Mouse (Mus musculus): Measurements from ENCODE around the gene Dbi. TPM values are rescaled to one million over a fixed set of nuclear protein-coding genes. Genes with fewer than 3 reads are reported as not detected.
A peak's percentile ranks its signal among the peaks of the same experiment; 100 is the strongest.

Dbi gene
- total RNA-seq (2021) = 100 to 1,000 TPM; 424 to 472 TPM

DNA sequence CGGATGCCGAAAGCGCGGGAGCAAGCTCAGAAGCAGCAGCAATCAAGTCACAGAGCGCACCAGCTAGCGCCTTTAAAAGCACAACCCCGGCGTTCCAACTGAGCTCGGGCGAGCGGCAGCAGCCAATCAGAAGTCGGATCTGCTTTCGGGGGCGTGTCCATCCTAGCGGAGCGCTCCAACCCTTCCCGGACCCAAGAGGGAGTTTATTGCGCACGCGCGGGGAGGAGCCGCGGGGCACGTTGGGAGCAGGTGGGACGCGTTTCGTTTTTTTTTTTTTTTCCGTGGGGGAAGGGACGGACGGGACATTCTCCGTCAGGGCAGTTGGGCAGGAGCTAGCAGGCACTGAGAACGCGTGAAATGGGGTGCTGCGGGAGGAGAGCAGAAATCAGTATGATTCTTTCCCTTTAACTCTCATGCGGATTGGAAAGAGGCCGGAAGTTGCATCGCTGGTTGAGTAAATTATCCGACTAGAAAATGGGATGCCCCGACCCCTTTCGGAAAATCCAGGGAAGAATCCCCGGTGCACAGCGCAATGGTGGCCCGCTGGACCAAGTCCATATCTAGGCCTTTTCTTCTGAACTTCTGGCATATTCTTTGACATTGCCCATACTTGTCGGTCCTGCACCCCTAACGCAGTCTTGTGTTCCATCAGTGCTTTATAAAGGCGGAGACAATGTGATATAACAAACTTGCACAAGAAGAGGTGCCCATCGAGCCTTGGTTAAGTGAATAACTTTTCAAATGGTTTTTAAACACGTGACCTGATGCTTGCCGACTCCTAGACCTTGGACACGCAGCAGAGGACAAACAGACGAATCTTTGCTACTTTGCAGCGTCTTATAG is at the start of gene Dbi, which contains the start of gene 3110009E18Rik:
TSS of gene Dbi (minus strand) at position 110 of the 843 bp plus-strand sequence.
TSS of gene 3110009E18Rik (plus strand) at position 219 of the 843 bp plus-strand sequence.
- intact Hi-C loops (cut with DNase I) = loop anchor here (5.0 kb wide), 1 partner anchor 976 kb away; no protein-coding TSS in a partner anchor
- peak; percentile 99 for DNase-seq

GRCm38 (mm10) chr1:120170307-120170706 is 49.4 kb upstream of the Dbi start:
- intact Hi-C loops (cut with DNase I) = loop anchor here (5.0 kb wide), 1 partner anchor 297 kb away; no protein-coding TSS in a partner anchor
- no peak for DNase-seq

- DNase-seq = no peak
- intact Hi-C loops (cut with DNase I) = no loop called here
These were observed 47.8 kb upstream of the Dbi start for GRCm38 (mm10) chr1:120168674-120169073.

- intact Hi-C loops (cut with DNase I) = no loop called here
- no peak for DNase-seq
These were observed 47.1 kb upstream of the Dbi start for GRCm38 (mm10) chr1:120168016-120168415.

DNA sequence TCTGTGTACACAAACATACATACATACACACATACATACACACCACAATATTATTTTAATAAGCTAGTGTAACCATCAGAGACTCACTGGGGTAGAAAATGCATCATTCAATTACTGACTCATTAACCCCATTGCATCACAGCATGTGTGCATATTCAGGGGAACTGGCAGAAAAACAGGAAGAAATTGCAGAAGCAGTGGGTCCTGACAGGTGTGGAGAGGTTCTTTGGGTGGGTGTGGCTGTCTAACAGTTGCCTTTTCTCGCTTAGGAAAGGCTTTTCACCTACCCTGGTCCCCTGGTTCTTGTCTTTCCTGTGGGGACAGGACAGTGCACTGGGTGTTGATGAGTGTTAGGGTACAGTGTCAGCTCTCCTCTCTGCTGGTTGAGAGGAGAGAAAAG is 41.7 kb upstream of the Dbi start:
- DNase-seq = no peak
- intact Hi-C loops (cut with DNase I) = no loop called here

DNA sequence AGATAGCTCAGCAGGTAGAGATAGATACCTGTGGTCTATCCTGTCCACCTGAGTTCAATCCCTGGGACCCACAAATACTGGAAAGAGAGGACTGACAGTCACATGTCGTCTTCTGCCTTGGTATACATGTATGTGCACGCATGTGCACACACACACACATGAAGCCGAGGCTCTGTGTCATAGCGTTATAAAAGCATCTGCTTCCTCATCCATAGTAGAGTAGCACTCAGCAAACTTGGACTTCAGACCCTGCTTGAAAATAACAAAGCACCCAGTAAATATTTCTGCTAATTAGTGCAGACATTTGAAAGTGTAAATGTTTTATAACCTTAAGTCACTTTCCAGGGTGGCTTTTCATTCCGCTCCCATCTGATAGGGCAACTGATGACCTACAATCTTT is 40.6 kb upstream of the Dbi start:
- DNase-seq = no peak
- intact Hi-C loops (cut with DNase I) = no loop called here

DNA sequence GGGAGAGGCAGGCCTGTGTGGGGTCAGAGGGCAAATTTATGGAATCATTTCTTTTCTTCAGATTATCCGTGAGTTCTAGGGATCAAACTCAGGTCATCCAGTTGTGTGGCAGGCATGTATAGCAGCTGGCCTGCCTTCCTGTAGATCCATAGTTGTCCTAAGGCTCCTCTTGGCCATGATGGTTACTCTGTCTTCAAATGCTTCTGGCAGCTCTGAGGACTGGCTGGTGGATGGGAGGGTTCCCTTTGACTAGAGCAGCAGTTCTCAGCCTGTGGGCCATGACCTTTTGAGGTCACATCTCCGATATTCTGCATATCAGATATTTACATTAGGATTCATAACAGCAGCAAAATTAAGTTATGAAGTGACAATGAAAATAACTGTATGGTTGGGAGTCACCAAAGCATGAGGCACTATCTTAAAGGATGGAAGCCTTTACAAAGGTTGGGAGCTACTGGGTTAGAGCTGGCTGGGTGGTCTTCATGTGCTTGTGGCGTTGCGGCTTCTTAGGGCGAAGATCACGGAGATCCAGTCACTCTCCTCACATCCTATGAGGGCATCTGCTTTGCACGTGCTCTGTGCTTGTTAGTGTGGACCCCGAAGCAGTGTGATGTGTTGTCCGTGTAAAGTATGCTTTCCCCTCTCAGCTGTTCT is 37.7 kb upstream of the Dbi start:
- intact Hi-C loops (cut with DNase I) = no loop called here
- DNase-seq = no peak

DNA sequence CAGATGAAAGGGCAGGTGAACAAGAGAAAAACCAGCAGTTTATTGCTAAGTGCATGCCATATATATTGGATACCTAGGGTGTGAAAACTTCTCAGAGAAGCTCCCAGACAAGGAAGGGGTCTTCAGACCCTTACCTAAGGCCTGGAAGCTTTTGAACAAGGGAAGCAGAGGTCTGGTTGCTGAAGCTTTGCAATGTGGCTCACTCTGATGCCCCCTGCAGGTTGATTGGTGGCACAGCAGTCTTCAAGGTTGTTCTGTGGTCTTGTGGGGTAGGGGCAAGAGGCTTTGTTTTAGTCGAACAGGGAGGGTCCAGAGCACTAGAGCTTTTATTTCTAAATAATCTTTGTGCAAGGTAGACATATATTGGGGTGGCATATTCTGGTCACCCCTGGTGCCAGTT is 34.4 kb upstream of the Dbi start:
- DNase-seq = peak; percentile 23 to 49
- intact Hi-C loops (cut with DNase I) = loop anchor here (2.0 kb wide), 2 partner anchors 57 to 123 kb away; no protein-coding TSS in a partner anchor

DNA sequence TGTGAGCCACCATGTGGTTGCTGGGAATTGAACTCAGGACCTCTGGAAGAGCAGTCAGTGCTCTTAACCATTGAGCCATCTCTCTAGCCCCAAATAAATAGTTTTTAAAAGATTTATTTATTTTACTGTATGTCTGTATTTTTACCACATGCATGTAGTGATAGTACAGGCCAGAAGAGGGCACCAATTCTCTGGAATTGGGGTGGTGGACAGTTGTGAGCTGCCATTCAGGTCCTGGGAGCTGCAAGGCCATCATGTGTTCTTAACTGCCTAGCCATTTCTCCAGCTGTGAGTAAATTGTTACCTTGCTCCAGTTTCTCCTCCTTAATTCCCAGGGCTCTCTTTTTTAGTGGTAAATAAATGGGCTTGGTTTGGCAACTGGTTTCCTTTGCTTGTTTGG is 33.4 kb upstream of the Dbi start:
- intact Hi-C loops (cut with DNase I) = loop anchor here (2.0 kb wide), 2 partner anchors 55 to 121 kb away; no protein-coding TSS in a partner anchor
- DNase-seq = peak; percentile 29 to 64

- DNase-seq = peak in 1 of 2 experiments; percentile 24
- intact Hi-C loops (cut with DNase I) = no loop called here
These were observed 26.1 kb upstream of the Dbi start for GRCm38 (mm10) chr1:120146994-120147393.

- DNase-seq = no peak
- intact Hi-C loops (cut with DNase I) = no loop called here
These were observed 24.8 kb upstream of the Dbi start for GRCm38 (mm10) chr1:120145527-120146216.

- intact Hi-C loops (cut with DNase I) = no loop called here
- peak; percentile 81 to 86 for DNase-seq
These were observed 21.7 kb upstream of the Dbi start for GRCm38 (mm10) chr1:120142551-120142950.

DNA sequence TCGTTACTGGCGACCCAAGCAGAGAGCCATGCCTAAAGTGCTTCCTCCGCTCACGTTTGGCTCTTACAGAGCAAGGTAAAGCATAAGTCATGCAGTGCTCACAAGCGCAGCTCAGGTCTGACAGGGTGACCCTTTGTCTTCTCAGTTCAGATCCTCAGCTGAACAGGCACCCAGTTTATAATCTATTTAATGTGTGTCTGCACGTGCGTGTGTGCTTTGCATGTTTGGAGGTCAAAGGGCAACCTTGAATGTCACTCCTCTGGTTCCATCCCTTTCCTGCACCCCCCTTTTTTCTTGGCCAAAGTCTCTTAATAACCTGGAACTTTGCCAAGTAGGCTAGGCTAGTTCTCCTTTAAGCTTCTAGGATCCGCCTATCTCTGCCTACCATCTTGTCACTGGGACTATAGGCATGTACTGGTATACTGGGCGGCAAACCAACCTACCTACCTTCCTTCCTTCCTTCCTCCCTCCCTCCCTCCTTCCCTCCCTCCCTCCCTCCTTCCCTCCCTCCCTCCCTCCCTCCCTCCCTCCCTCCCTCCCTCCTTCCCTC is 19.3 kb upstream of the Dbi start:
- intact Hi-C loops (cut with DNase I) = no loop called here
- DNase-seq = no peak

DNA sequence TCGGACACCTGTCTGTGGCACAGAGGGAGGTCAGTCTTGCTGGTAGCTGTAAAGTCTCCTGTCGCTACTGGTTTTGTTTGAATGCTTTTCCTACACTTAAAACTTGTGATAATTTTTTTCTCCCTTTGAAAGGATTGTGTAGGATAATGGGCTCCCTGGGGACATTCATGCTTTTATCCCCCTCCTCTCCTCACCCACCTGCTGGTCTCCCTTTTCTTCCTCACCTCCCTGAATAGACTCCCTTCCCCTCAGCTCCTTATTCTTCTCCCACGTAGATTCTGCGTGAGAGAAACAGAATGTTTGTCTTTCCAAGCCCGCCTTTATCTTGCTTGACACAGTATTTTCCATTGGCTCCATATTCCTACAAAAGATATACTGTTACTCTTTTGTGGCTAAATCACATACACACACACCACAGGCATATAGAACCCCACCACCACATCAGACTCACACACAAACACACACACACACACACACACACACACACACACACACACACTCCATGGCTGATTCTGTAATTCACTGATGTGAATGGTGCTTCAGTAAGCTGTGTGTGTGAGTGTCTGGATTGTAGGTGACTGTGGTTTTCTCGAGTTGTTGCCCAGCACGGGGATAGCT is 18.2 kb upstream of the Dbi start:
- no peak for DNase-seq
- intact Hi-C loops (cut with DNase I) = no loop called here

GRCm38 (mm10) chr1:120135934-120136786 is 15.3 kb upstream of the Dbi start:
- no peak for DNase-seq
- intact Hi-C loops (cut with DNase I) = no loop called here

DNA sequence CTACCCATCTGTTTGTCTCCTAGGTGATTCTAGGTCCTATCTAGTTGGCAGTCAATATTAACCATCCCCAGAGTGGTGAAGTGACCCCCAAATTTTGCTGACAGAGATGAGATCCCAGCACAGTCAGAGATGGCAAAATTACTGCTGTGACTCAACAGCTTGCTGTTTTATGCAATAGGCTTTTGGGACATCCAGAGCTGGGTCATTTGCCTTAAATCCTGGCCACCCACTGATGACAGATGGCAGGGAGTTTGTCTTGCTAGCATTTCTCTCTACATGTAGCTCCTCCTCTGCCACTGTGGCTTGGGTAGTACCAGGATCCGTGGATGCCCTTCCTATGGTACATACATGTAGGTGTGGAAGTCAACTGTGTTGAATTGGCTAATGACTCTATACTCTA is 11.5 kb upstream of the Dbi start:
- intact Hi-C loops (cut with DNase I) = no loop called here
- DNase-seq = no peak

DNA sequence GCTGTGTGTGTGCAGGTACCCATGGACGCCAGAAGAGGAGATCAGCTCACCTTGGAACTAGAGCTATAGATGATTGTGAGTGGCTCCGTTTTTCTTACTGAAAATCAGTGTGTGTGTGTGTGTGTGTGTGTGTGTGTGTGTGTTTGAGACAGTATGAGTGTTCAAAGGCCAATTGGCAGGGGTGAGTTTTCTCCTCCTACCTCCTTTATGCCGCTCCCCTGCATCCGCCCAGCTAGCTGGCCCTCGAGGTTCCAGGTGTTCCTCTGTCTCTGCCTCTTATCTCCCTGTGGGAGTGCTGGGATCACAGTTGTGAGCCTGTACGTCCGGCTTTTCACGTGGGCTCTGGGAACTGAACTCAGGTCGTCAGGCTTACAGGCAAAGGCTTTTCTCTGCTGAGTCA is 5.4 kb upstream of the Dbi start:
- intact Hi-C loops (cut with DNase I) = no loop called here
- no peak for DNase-seq

DNA sequence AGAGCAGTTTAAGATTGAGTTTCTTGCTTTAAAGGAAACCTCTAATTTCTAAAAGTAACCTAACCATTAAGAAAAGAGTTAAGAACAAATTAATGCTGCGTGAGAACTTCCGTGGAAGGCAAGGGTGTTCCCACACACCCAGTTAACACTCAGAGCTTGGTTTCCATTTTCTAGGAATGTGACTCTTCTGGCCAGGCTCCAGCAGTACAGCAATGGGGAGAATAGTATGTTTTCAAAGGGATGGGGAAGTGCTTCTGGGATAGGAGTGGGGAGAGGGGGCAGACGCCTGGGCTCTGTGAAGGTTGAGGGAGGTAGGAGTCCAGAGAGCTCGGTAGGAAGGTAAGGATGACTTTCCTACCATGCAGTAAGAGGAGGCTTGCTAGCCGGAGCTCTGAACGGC is 4.6 kb upstream of the Dbi start:
- intact Hi-C loops (cut with DNase I) = no loop called here
- no peak for DNase-seq

- intact Hi-C loops (cut with DNase I) = loop anchor here (5.0 kb wide), 1 partner anchor 972 kb away; no protein-coding TSS in a partner anchor
- DNase-seq = peak in 1 of 2 experiments; percentile 42
These were observed 4.0 kb upstream of the Dbi start for GRCm38 (mm10) chr1:120124839-120125238.
